Mouse (Mus musculus): ENCODE results near the gene Rtn3.
A peak's percentile ranks its signal among the peaks of the same experiment; 100 is the strongest.
"Not testable (repeated sequence)": the region's sequence is repeated elsewhere in the genome, so short reads cannot be mapped to it uniquely, and the experiment has no call there.

Rtn3 gene

GRCm38 (mm10) chr19:7423028-7423655 lies 59.9 kb downstream of the Rtn3 start:
- DNase-seq (ENCODE audit: extremely low spot score, low spot score), result peak; percentile 68

- DNase-seq (ENCODE audit: extremely low spot score, low spot score), result no peak
Measured at GRCm38 (mm10) chr19:7422656-7423027, 60.4 kb downstream of the Rtn3 start.

- DNase-seq (ENCODE audit: extremely low spot score, low spot score), result peak; percentile 82
Measured at GRCm38 (mm10) chr19:7421602-7422591, 61.2 kb downstream of the Rtn3 start.

GRCm38 (mm10) chr19:7420841-7421601 lies 62.1 kb downstream of the Rtn3 start:
- peak; percentile 21 for DNase-seq (ENCODE audit: extremely low spot score, low spot score)

- DNase-seq (ENCODE audit: extremely low spot score, low spot score), result no peak
Measured at GRCm38 (mm10) chr19:7420108-7420507, 63.0 kb downstream of the Rtn3 start.

- DNase-seq (ENCODE audit: extremely low spot score, low spot score), result peak; percentile 21
Measured at GRCm38 (mm10) chr19:7419134-7419533, 63.9 kb downstream of the Rtn3 start.

- peak; percentile 87 for DNase-seq (ENCODE audit: extremely low spot score, low spot score)
Measured at GRCm38 (mm10) chr19:7417911-7418849, 64.9 kb downstream of the Rtn3 start.

GRCm38 (mm10) chr19:7416834-7417735 lies 66.0 kb downstream of the Rtn3 start, which contains the start of gene 2700081O15Rik:
Gene 2700081O15Rik, plus strand, starts transcription at chr19:7417625.
- DNase-seq (ENCODE audit: extremely low spot score, low spot score), result peak; percentile 87

- no peak for DNase-seq (ENCODE audit: extremely low spot score, low spot score)
Measured at GRCm38 (mm10) chr19:7415916-7416833, 66.9 kb downstream of the Rtn3 start.

- no peak for DNase-seq (ENCODE audit: extremely low spot score, low spot score)
Measured at GRCm38 (mm10) chr19:7412361-7412760, 70.7 kb downstream of the Rtn3 start.

- DNase-seq (ENCODE audit: extremely low spot score, low spot score), result no peak
Measured at GRCm38 (mm10) chr19:7404623-7405229, 78.4 kb downstream of the Rtn3 start.

GRCm38 (mm10) chr19:7400635-7401034 lies 82.4 kb downstream of the Rtn3 start:
- no peak for DNase-seq (ENCODE audit: extremely low spot score, low spot score)

GRCm38 (mm10) chr19:7398898-7399297 lies 84.2 kb downstream of the Rtn3 start:
- DNase-seq (ENCODE audit: extremely low spot score, low spot score), result not testable (repeated sequence)

GRCm38 (mm10) chr19:7396867-7397826 lies 85.9 kb downstream of the Rtn3 start:
- not testable (repeated sequence) for DNase-seq (ENCODE audit: extremely low spot score, low spot score)

GRCm38 (mm10) chr19:7388488-7388887 lies 94.6 kb downstream of the Rtn3 start:
- no peak for DNase-seq (ENCODE audit: extremely low spot score, low spot score)

GRCm38 (mm10) chr19:7386042-7386441 lies 97.0 kb downstream of the Rtn3 start:
- DNase-seq (ENCODE audit: extremely low spot score, low spot score), result no peak
